Mouse (Mus musculus) CH12.LX (cell line): Measurements from ENCODE around the gene Uchl4.

Experiments
- CTCF ChIP-seq, 2 experiments: IDR thresholded peaks in 1 of 2; conservative IDR thresholded peaks in 1 of 2; 2 replicates each; pipeline ENCODE4 v1.5.1; 2011 to 2012; ENCODE audit warnings: low read depth in 2 of 2, low read length in 2 of 2, improper control_type of control experiment in 1 of 2, inconsistent platforms in 1 of 2, mild to moderate bottlenecking in 1 of 2, moderate library complexity in 1 of 2
- HCFC1 ChIP-seq: IDR thresholded peaks from 2 replicates; pipeline ENCODE4 v1.6.1; 2012; ENCODE audit warnings: low read depth, mild to moderate bottlenecking, inconsistent platforms, low read length, improper control_type of control experiment
- JUND ChIP-seq: conservative IDR thresholded peaks from 2 replicates; pipeline ENCODE4 v1.6.1; 2011; ENCODE audit warnings: low read depth, low read length, improper control_type of control experiment
- POLR2A ChIP-seq: IDR thresholded peaks from 2 replicates; pipeline ENCODE4 v1.6.1; 2011; ENCODE audit warnings: low read depth, mild to moderate bottlenecking, improper control_type of control experiment, low read length
- RCOR1 ChIP-seq: conservative IDR thresholded peaks from 2 replicates; pipeline ENCODE4 v1.6.1; 2012; ENCODE audit warnings: low read depth, mild to moderate bottlenecking, inconsistent platforms, low read length, improper control_type of control experiment
- USF1 ChIP-seq: IDR thresholded peaks from 2 replicates; pipeline ENCODE4 v1.6.1; 2014; ENCODE audit warnings: low read depth, mild to moderate bottlenecking, inconsistent platforms, low read length, improper control_type of control experiment
- ZC3H11A ChIP-seq: IDR thresholded peaks from 2 replicates; pipeline ENCODE4 v1.6.1; 2012; ENCODE audit warnings: low read depth, mild to moderate bottlenecking, inconsistent platforms, low read length, improper control_type of control experiment

GRCm38 (mm10) chr9:64216090-64216489 lies 18.9 kb upstream of the Uchl4 start:
- no peak for TF ChIP-seq ZC3H11A
- no peak for TF ChIP-seq USF1
- TF ChIP-seq CTCF (conservative IDR thresholded peaks at IDR 0.05 in 1 of 2, IDR thresholded peaks at IDR 0.05 in 1 of 2; ENCODE audit: low read depth in 2 of 2, low read length in 2 of 2): no peak
- no peak for TF ChIP-seq POLR2A
- no peak for TF ChIP-seq HCFC1
- TF ChIP-seq RCOR1: no peak
- no peak for TF ChIP-seq JUND
